Mouse (Mus musculus): Measurements from ENCODE around the gene Amh. TPM values are rescaled to one million over a fixed set of nuclear protein-coding genes. Genes with fewer than 3 reads are reported as not detected.
A peak's percentile ranks its signal among the peaks of the same experiment; 100 is the strongest.

Amh gene
- polyA plus RNA-seq, 1 experiment from 2014 or later = not detected

GRCm38 (mm10) chr10:80855749-80856073 lies 50.7 kb downstream of the Amh start:
- no peak overlapping the region for H3K27ac ChIP-seq (ENCODE audit: low read depth, low read length)
- no peaks in the 10 kb centered on the region for H3K27me3 ChIP-seq (replicated peaks; ENCODE audit: control insufficient read depth, insufficient read depth, low read length)
- ATAC-seq = no peak
- no peaks in the 10 kb centered on the region for H3K9me3 ChIP-seq (ENCODE audit: control insufficient read depth, low read length)
- H3K9ac ChIP-seq (ENCODE audit: low read depth, low read length) = peak overlapping the region; percentile 89
- H3K4me2 ChIP-seq (ENCODE audit: low read length) = peak overlapping the region; percentile 98
- peaks cover 37% of the 10 kb centered on the region for H3K4me1 ChIP-seq (ENCODE audit: control insufficient read depth, insufficient read depth, low read depth, low read length)
- H3K4me3 ChIP-seq (ENCODE audit: low read length) = peak overlapping the region; percentile 76
- 25% methylated on average over 11 of the region's 11 CpGs for WGBS
- H3K36me3 ChIP-seq (ENCODE audit: control insufficient read depth, insufficient read depth, low read length) = peaks cover 21% of the 10 kb centered on the region

DNA sequence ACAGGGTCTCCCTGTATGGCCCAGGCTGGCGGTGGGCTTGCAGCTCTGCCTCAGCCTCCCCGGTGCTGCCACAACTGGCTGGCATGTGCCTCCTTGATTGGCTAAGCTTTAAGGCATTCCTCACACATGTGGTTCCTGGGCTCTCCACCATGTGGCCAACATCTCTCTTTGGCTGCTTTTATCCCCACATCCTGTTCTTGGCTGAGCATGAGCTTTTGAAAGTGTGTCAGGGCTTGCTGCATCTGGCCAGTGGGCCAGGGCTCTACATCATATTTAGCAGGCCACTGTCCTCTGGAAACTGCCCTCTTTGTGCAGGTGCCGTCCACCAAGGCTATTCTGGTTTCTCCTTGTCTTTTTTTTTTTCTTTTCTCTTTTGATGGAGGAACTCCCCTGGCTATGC lies 51.2 kb downstream of the Amh start:
- Histone ChIP-seq H3K4me3 (ENCODE audit: low read length) (peak overlapping the region; percentile 76), H3K4me1 (ENCODE audit: control insufficient read depth, insufficient read depth, low read depth, low read length) (peaks cover 37% of the 10 kb centered on the region), H3K27ac (ENCODE audit: low read depth, low read length) (0 out of 2 replicates have a peak overlapping the region, but pooled peaks have one; percentile 19), H3K9me3 (ENCODE audit: control insufficient read depth, low read length) (no peaks in the 10 kb centered on the region), H3K36me3 (ENCODE audit: control insufficient read depth, insufficient read depth, low read length) (peaks cover 16% of the 10 kb centered on the region), H3K27me3 (replicated peaks; ENCODE audit: control insufficient read depth, insufficient read depth, low read length) (no peaks in the 10 kb centered on the region), H3K9ac (ENCODE audit: low read depth, low read length) (peak overlapping the region; percentile 89; the same call in 1 of the 2 replicates), H3K4me2 (ENCODE audit: low read length) (peak overlapping the region; percentile 98)
- no peak for ATAC-seq
- 71% methylated on average over 3 of the region's 3 CpGs for WGBS

- Histone ChIP-seq H3K9me3 (ENCODE audit: control insufficient read depth, low read length) (no peaks in the 10 kb centered on the region), H3K36me3 (ENCODE audit: control insufficient read depth, insufficient read depth, low read length) (peaks cover 12% of the 10 kb centered on the region), H3K4me3 (ENCODE audit: low read length) (no peak overlapping the region), H3K27me3 (replicated peaks; ENCODE audit: control insufficient read depth, insufficient read depth, low read length) (no peaks in the 10 kb centered on the region), H3K27ac (ENCODE audit: low read depth, low read length) (peak overlapping the region; percentile 39; the same call in 1 of the 2 replicates), H3K4me2 (ENCODE audit: low read length) (peak overlapping the region; percentile 98), H3K4me1 (ENCODE audit: control insufficient read depth, insufficient read depth, low read depth, low read length) (peaks cover 37% of the 10 kb centered on the region), H3K9ac (ENCODE audit: low read depth, low read length) (peak overlapping the region; percentile 38)
- no peak for ATAC-seq
- 78% methylated on average over 5 of the region's 5 CpGs for WGBS
Observed at GRCm38 (mm10) chr10:80856908-80857307, 51.9 kb downstream of the Amh start.

MicroRNAs encoded within 50 kb of the gene (microRNA counts, 519-probe panel; counts per million panel counts)
- microRNA mmu-miR-1982 = not detected

Small RNAs within 50 kb of the gene (microRNA-seq; reads per million reads assigned to microRNA genes)
- 4.0 reads per million, percentile 13 among the genes with 10 or more reads in this experiment for gene Mir1982

Other genes with a start within 250 kb of the Amh start
- 25.8 and 26.5 TPM in 2 replicates for gene Rexo1, start 243.7 kb upstream of the Amh start, polyA plus RNA-seq (2015; fragmentation: Nextera tagmentation; extraction: Ambion mirVana)
- gene Klf16, start 227.9 kb upstream of the Amh start, polyA plus RNA-seq (2015; fragmentation: Nextera tagmentation; extraction: Ambion mirVana) = 5.1 and 5.8 TPM in 2 replicates
- 127 and 130 TPM in 2 replicates for gene Abhd17a, start 214.9 kb upstream of the Amh start, polyA plus RNA-seq (2015; fragmentation: Nextera tagmentation; extraction: Ambion mirVana)
- 73.6 and 80.8 TPM in 2 replicates for gene Scamp4, start 202.4 kb upstream of the Amh start, polyA plus RNA-seq (2015; fragmentation: Nextera tagmentation; extraction: Ambion mirVana)
- gene Adat3, start 202.4 kb upstream of the Amh start, polyA plus RNA-seq (2015; fragmentation: Nextera tagmentation; extraction: Ambion mirVana) = 5.2 and 6.4 TPM in 2 replicates
- gene Gm49322, start 199.2 kb upstream of the Amh start, polyA plus RNA-seq (2015; fragmentation: Nextera tagmentation; extraction: Ambion mirVana) = 2.3 and 3.1 TPM in 2 replicates
- 24.9 and 77.7 TPM in 2 replicates for gene Csnk1g2, start 182.4 kb upstream of the Amh start, polyA plus RNA-seq (2015; fragmentation: Nextera tagmentation; extraction: Ambion mirVana)
- gene Btbd2, start 148.2 kb upstream of the Amh start, polyA plus RNA-seq (2015; fragmentation: Nextera tagmentation; extraction: Ambion mirVana) = 21.2 and 83.2 TPM in 2 replicates
- 35.6 and 55.7 TPM in 2 replicates for gene Mknk2, start 127.1 kb upstream of the Amh start, polyA plus RNA-seq (2015; fragmentation: Nextera tagmentation; extraction: Ambion mirVana)
- gene Mob3a, start 103.3 kb upstream of the Amh start, polyA plus RNA-seq (2015; fragmentation: Nextera tagmentation; extraction: Ambion mirVana) = 56.9 and 59.5 TPM in 2 replicates
- 43.7 and 50.4 TPM in 2 replicates for gene Izumo4, start 103.1 kb upstream of the Amh start, polyA plus RNA-seq (2015; fragmentation: Nextera tagmentation; extraction: Ambion mirVana)
- gene Ap3d1, start 63.0 kb upstream of the Amh start, polyA plus RNA-seq (2015; fragmentation: Nextera tagmentation; extraction: Ambion mirVana) = 102 and 105 TPM in 2 replicates
- gene Dot1l, start 50.0 kb upstream of the Amh start, polyA plus RNA-seq (2015; fragmentation: Nextera tagmentation; extraction: Ambion mirVana) = 13.2 and 16.9 TPM in 2 replicates
- 44.7 and 59.9 TPM in 2 replicates for gene Sf3a2, start 7.0 kb upstream of the Amh start, polyA plus RNA-seq (2015; fragmentation: Nextera tagmentation; extraction: Ambion mirVana)
- 129 and 140 TPM in 2 replicates for gene Plekhj1, start 6.6 kb upstream of the Amh start, polyA plus RNA-seq (2015; fragmentation: Nextera tagmentation; extraction: Ambion mirVana)
- gene Jsrp1, start 8.3 kb downstream of the Amh start, polyA plus RNA-seq (2015; fragmentation: Nextera tagmentation; extraction: Ambion mirVana) = 1.1 and 1.2 TPM in 2 replicates
- gene Oaz1, start 21.4 kb downstream of the Amh start, polyA plus RNA-seq (2015; fragmentation: Nextera tagmentation; extraction: Ambion mirVana) = 1,272 and 1,293 TPM in 2 replicates
- 22.1 and 23.3 TPM in 2 replicates for gene Lingo3, start 38.8 kb downstream of the Amh start, polyA plus RNA-seq (2015; fragmentation: Nextera tagmentation; extraction: Ambion mirVana)
- 197 and 208 TPM in 2 replicates for gene Lsm7, start 50.0 kb downstream of the Amh start, polyA plus RNA-seq (2015; fragmentation: Nextera tagmentation; extraction: Ambion mirVana)
- gene Sppl2b, start 50.0 kb downstream of the Amh start, polyA plus RNA-seq (2015; fragmentation: Nextera tagmentation; extraction: Ambion mirVana) = 92.4 and 97.5 TPM in 2 replicates
- 0.13 and 0.27 TPM in 2 replicates for gene Tmprss9, start 66.6 kb downstream of the Amh start, polyA plus RNA-seq (2015; fragmentation: Nextera tagmentation; extraction: Ambion mirVana)
- gene Timm13, start 95.7 kb downstream of the Amh start, polyA plus RNA-seq (2015; fragmentation: Nextera tagmentation; extraction: Ambion mirVana) = 314 and 364 TPM in 2 replicates
- 36.6 and 41.9 TPM in 2 replicates for gene Lmnb2, start 113.0 kb downstream of the Amh start, polyA plus RNA-seq (2015; fragmentation: Nextera tagmentation; extraction: Ambion mirVana)
- 8.0 and 9.0 TPM in 2 replicates for gene Gadd45b, start 124.8 kb downstream of the Amh start, polyA plus RNA-seq (2015; fragmentation: Nextera tagmentation; extraction: Ambion mirVana)
- gene Gng7, start 209.7 kb downstream of the Amh start, polyA plus RNA-seq (2015; fragmentation: Nextera tagmentation; extraction: Ambion mirVana) = 25.4 and 27.0 TPM in 2 replicates
- gene Diras1, start 220.4 kb downstream of the Amh start, polyA plus RNA-seq (2015; fragmentation: Nextera tagmentation; extraction: Ambion mirVana) = 74.4 and 81.7 TPM in 2 replicates
- 48.3 and 54.3 TPM in 2 replicates for gene Slc39a3, start 232.2 kb downstream of the Amh start, polyA plus RNA-seq (2015; fragmentation: Nextera tagmentation; extraction: Ambion mirVana)